Mouse (Mus musculus): ENCODE results near the gene Gys1. TPM values are rescaled to one million over a fixed set of nuclear protein-coding genes. Genes with fewer than 3 reads are reported as not detected.
"Not testable (repeated sequence)": the region's sequence is repeated elsewhere in the genome, so short reads cannot be mapped to it uniquely, and the experiment has no call there.

Gene Gys1
- total RNA-seq (2021): 10 to 100 TPM; 40.4 to 61.6 TPM
- long read RNA-seq, experiment 1, transcript Gys1-201 (16 exons, 3,678 nt): major isoform, 37 of 51 reads
- long read RNA-seq, experiment 1, partial matches to known transcripts: 13 of 51 reads
- long read RNA-seq, experiment 1, other reads (novel, unspliced or antisense): 1 of 51 reads
- long read RNA-seq, experiment 2, transcript Gys1-201 (16 exons, 3,678 nt): major isoform, 14 of 38 reads
- long read RNA-seq, experiment 2, partial matches to known transcripts: 22 of 38 reads
- long read RNA-seq, experiment 2, other reads (novel, unspliced or antisense): 2 of 38 reads

- peak; percentile 99 for DNase-seq (ENCODE audit: low spot score in 2 of 2)
Observed at GRCm38 (mm10) chr7:45434203-45435015, at the start of gene Gys1. Gene Gys1, plus strand, starts transcription at chr7:45434844.

- DNase-seq (ENCODE audit: low spot score in 2 of 2): no peak
Observed at GRCm38 (mm10) chr7:45386077-45386476, 48.6 kb upstream of the Gys1 start.

GRCm38 (mm10) chr7:45395129-45395541 lies 39.5 kb upstream of the Gys1 start:
- DNase-seq (ENCODE audit: low spot score in 2 of 2): no peak

- DNase-seq (ENCODE audit: low spot score in 2 of 2): peak; percentile 100
Observed at GRCm38 (mm10) chr7:45395578-45396336, 38.9 kb upstream of the Gys1 start, which contains the start of gene Snrnp70. Gene Snrnp70, minus strand, starts transcription at chr7:45395742.

- not testable (repeated sequence) for DNase-seq (ENCODE audit: low spot score in 2 of 2)
Observed at GRCm38 (mm10) chr7:45396337-45396775, 38.3 kb upstream of the Gys1 start.

GRCm38 (mm10) chr7:45396787-45397186 lies 37.9 kb upstream of the Gys1 start:
- no peak for DNase-seq (ENCODE audit: low spot score in 2 of 2)

- DNase-seq (ENCODE audit: low spot score in 2 of 2): no peak
Observed at GRCm38 (mm10) chr7:45401521-45402085, 33.0 kb upstream of the Gys1 start.

- peak; percentile 53 to 71 for DNase-seq (ENCODE audit: low spot score in 2 of 2)
Observed at GRCm38 (mm10) chr7:45403532-45404261, 30.9 kb upstream of the Gys1 start.

GRCm38 (mm10) chr7:45405091-45406075 lies 29.3 kb upstream of the Gys1 start, which contains the start of gene Kcna7:
Gene Kcna7, plus strand, starts transcription at chr7:45405653.
- peak; percentile 75 to 82 for DNase-seq (ENCODE audit: low spot score in 2 of 2)

- no peak for DNase-seq (ENCODE audit: low spot score in 2 of 2)
Observed at GRCm38 (mm10) chr7:45406157-45407156, 28.2 kb upstream of the Gys1 start.

- no peak for DNase-seq (ENCODE audit: low spot score in 2 of 2)
Observed at GRCm38 (mm10) chr7:45407836-45408235, 26.8 kb upstream of the Gys1 start.

GRCm38 (mm10) chr7:45408351-45408750 lies 26.3 kb upstream of the Gys1 start:
- no peak for DNase-seq (ENCODE audit: low spot score in 2 of 2)

GRCm38 (mm10) chr7:45408949-45409348 lies 25.7 kb upstream of the Gys1 start:
- DNase-seq (ENCODE audit: low spot score in 2 of 2): no peak

GRCm38 (mm10) chr7:45409497-45410163 lies 25.0 kb upstream of the Gys1 start:
- DNase-seq (ENCODE audit: low spot score in 2 of 2): no peak

GRCm38 (mm10) chr7:45412421-45412820 lies 22.2 kb upstream of the Gys1 start:
- no peak for DNase-seq (ENCODE audit: low spot score in 2 of 2)

GRCm38 (mm10) chr7:45413113-45413863 lies 21.4 kb upstream of the Gys1 start, which contains the start of gene Ntf5:
Gene Ntf5, plus strand, starts transcription at chr7:45413695.
- DNase-seq (ENCODE audit: low spot score in 2 of 2): no peak

All from adrenal gland, adult 18-20 months (tissue).